Mouse (Mus musculus) layer of hippocampus, postnatal 14 days (tissue): ENCODE data around the gene Ret. TPM values are rescaled to one million over a fixed set of nuclear protein-coding genes. Genes with fewer than 3 reads are reported as not detected.

Experiments used
- DNase-seq, 2 experiments: peaks; one replicate each; pipeline ENCODE4 v3.0.0; 2021 to 2022; ENCODE audit warnings: low spot score in 2 of 2, mixed read lengths in 1 of 2
- long read RNA-seq, 2 experiments: library from polyadenylated mRNA; stranded (forward); transcript quantifications; one replicate each; pipeline ENCODE4 v2.0.0; 2021
- total RNA-seq, 2 experiments: library from RNA; stranded (reverse); gene quantifications; 2 replicates each; pipeline ENCODE4 v1.2.3; 2021

Ret gene
- 1 to 10 TPM; 4.8 to 4.9 TPM for total RNA-seq
- long read RNA-seq, experiment 1, full-length matches to known transcripts: 1 of 1 reads
- long read RNA-seq, experiment 1, partial matches to known transcripts: 0 of 1 reads
- long read RNA-seq, experiment 1, other reads (novel, unspliced or antisense): 0 of 1 reads
- long read RNA-seq, experiment 2: 0 reads

DNA sequence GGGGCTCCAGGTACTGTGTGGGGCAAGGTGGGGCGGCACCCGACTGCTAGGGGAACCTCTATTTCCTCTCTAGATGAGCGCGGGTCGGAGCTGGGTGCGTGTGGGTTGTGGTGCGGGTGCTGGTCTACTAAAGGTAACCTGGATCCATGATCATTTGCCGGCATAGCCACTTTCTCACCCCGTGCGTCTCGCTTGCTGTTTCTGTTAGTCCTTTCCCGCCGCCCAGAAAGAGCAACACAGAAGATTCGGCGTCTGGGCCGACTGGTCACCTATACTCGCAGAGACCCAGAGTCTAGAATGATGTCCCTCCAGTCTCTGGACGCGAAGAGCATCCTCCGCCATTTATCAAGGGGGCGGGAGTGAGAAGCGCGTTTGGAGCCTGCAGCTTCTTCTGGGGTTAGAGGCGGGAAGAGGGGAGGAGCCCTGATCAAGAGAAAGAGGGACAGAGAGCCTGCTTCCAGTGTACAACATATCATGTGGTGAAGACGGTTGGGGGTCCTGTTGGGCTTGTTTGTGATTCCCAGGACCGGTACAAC is at the start of gene Ret:
Ret (minus strand) TSS at position 279 of the 536 bp plus-strand sequence.
- DNase-seq: no peak

DNA sequence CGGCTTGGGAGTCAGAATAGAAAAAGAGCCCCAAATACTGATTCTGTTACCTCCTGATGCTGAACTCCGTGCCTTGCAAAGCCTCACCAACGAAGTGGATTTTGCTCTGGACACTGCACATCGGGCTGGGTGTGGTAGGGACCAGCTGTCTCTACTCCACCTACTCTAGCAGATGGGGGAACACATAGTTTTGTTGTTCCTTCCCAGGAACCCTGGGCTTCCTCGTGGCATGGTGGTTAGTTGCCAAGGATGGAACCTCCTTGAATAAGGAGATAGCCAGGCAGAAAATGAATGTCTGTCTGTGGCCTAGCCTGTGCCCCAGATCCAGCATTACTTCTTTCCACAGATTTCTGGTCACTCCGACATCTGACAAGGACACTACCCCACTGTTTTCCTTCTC is 49.6 kb upstream of the Ret start:
- no peak for DNase-seq

DNA sequence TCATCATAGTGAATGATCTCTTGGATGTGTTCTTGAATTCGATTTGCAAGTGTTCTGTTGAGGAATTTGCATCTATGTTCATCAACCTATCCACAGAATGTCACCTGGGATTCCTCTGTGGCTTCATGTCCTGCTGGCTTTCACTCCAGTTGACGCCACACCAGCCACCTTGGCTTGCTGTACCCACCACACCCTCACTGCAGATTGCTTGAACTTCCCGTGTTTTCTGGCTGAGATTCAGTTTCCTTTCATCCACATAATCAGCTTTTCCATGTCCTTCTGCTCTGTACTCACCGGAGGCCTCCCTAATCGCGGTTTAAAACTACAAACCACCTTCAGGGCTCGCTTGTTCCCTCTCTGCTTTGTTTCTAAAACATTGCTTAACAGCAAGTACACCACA is 46.6 kb upstream of the Ret start:
- no peak for DNase-seq

DNA sequence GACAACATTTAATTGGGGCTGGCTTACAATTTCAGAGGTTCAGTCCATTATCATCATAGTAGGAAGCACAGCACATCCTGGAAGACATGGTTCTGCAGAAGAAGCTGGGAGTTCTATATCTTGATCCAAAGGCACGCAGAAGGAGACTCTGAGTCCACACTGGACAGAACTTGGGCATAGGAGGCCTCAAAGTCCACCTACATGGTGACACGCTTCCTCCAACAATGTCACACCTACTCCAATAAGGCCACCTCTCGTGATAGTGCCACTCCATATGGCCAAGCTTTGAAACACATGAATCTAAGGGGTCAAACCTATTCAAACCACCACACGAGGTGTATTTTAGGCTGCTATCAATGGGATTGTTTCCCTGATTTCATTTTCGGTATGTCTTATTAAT is 45.4 kb upstream of the Ret start:
- no peak for DNase-seq

DNA sequence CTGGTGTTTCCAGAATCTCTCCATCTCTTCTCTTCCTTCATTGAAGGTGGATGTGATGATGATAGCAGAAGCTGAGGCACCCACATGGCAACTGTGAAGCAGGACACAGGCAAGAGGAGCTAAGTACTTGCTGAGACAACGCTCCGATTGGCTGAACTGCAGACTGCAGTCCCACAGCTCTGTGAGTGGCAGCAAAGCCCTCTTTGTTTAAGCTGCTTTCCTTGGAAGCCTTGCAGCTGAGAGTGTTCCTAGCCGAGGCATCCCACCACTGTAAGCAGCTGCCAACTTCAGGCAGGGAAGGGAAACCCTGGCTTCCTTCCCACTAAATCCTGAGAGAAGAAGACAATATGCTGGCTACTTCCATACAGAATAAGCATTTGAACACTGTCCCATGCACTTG is 28.6 kb upstream of the Ret start:
- DNase-seq: peak in 1 of 2 experiments; percentile 7

DNA sequence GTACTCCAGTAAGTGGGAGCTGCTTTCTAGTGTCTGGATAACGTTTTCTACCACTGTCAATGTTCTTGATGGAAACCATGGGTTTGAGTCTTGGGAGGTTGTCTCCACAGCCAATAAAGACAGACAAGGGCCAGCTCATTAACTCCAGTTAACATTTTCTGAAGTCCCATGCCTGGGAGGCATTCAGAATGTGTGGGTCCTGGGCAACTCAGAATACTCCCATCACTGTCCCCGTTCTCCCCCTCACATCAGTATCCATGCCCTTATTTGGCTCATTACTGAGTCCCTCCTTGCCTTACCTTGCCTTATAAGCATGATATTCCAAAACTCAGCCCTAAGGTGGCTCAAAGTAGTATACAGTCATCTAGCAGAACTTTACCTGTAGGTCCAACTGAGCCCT is 25.0 kb upstream of the Ret start:
- DNase-seq: no peak

DNA sequence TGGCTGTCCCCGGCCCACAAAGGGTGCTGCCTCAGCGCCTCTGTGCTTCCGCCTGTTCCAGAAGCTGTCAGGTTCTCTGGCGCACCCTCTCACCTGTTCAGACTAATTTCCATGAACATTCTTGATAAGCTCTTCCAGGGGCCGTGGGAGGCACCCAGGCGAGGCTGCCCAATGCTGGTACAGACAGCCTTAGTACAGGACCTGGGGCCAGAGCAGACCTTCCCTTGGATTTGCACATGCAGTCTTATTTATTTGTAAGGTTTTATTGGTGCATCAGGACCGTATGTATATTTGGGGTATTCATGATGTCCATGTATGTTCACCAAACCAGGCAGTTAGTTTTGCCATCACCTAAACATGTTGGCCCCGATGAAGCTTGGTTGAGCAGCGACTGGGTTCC is 18.2 kb upstream of the Ret start:
- no peak for DNase-seq

DNA sequence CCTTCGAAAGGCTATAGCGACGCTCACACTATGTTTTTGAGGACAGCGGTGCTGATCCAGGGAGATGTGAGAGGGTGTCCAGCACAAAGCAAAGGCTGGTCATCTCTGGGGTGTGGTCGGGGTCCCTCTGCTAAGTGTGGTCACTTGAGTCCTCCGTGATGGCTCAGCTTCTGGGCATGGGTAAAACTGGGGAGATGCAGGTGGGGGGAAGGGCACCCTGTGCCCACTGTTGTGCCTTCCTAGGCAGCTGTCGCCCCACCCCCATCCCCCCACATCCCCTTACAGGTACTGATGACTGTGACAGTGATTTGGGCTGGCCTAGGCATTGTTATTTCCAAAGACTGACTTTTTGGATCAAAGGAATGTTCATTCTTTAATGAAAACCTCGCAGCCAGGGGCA is 10.8 kb upstream of the Ret start:
- no peak for DNase-seq

DNA sequence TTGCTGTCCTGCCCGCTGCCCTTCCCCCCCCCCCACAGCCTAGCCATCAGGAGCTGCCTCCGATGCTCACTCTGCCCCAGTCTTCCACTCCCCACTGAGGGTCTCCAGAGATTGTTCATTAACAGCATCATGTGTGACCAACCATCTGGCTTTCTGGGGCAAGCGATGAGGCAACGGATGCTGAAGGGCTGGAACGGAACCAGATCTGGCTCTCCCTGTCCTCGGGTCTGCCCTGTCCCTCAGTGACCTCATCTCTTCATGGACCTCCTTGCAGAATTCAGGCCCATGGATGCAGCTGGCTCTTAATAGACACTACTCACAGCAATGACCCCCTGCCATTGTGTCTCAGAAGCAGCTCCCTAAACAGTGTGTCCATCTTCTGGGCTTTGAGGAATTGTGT is 8.9 kb upstream of the Ret start:
- DNase-seq: no peak

DNA sequence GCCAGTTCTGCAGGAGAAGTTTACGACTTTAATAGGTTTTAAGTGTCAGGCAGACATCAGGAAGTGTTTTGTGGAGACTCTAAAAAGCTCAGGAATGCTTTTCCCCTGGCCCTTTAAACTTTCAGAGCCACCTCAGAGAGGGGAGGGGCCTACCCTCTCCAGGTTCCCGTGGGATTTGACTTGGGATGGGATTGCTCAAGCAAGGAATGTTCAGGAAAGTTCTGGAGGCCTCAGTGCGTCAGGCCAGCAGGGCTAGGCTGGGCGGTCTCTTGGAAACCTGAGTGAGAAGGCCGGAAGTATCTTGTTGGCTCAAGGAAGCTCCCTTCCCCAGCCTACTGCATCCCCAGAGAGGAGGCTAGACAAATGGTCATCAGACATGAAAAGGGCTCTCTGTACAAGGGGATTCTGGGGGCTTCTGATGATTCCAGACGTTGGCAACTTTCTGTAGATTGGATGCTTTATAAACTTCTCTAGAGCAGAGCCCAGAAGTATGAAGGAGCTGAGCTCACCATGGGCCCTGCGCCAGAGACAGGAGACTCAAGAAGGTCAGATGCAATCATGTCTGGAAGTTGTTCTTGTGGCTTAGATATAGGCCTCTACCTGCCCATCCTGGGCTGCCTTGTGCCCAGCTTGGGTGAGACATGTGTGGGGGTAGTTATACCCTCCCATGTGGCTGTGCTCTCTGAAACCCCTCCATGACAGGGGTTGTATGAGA is 7.8 kb upstream of the Ret start:
- DNase-seq: no peak

DNA sequence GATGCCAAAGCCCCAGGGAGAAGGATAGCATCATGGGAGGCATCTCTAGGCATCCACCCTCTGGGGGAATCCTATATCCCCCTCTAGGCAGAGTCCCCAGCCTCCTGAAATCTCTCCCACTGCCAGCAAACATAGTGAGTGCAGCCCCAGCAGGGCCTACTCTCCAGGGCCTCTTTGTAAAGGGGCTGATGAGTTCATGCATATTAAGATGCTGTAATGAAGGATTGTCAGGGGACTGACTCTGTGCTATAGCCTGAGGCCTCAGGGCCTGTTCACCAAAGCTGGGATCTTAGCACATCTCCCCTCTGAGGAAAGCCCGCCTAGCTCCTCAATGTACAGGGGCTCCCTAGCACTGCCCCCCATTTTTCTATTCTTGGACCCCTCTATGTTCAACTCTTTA is 6.6 kb upstream of the Ret start:
- no peak for DNase-seq

DNA sequence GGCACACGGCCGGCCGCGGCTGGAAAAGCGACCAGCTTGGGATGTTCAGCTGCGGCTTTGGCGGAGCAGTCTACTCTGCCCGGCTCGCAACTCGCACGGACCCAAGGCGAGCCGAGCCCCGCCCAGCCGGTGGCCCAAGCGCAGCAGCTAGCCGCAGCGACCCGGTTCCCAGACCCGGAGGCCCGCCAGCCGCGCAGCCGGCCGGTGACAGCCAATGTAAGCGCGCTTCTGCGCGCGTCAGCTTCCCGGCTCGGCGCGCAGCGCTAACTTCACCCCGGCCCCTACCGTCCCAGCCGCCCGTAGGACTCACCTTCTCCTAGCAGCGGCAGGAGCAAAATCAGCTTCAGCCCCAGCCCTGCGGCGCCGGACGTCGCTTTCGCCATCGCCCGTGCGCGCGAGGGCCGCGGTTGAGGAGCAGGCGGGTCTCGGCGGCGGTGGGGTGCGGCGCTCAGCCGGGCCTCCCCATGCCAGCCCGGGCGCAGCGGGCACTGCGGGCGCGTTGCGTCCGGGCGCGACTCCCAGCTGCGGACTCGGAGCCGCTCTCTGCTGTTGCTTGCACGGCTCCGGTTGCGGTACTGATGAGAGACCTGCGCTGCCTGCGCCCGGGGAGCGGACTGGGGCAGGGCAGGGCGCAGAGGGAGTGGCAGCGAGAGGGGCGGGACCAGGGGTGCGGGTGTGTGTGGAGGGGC is 623 bp downstream of the Ret start:
- DNase-seq: peak in 1 of 2 experiments; percentile 24

DNA sequence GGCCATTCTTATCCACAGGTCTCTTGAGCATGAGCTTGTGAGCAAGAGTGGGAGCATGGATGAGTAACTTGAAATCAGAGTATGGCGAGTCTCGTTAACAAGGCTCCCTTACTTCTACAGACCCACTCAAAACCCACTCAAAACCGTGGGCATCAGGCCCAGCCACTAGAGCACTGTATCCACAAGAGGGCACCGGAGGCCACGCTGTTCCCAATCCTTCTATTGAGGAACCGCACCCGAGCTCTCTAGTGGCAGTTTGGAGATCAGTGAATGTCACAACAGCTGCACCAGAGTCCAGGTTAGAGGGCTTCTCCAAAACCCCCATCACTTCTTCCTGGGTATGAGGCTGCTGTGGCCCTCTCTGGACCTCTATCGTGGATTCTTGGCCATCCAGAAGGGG is 2.4 kb downstream of the Ret start:
- peak; percentile 46 to 61 for DNase-seq

DNA sequence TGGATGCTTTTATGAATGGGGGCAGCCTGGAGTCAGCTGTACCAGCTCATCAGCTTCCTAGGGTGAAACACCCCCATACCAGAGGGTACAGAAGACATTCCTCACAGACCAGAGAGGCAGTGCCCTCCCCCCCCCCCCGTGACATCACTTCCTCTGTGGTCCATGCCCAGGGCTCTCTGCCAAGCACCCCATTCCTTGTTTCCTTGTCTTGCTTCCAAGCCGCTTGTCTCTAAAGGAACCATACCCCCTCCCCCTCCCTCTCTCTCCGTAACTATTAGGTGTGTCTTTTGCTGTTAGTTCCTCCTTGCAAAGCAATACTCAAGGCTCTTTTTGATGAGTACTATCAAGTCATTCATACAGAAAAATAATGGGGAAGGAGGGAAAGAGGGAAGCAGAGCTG is 4.6 kb downstream of the Ret start:
- no peak for DNase-seq

DNA sequence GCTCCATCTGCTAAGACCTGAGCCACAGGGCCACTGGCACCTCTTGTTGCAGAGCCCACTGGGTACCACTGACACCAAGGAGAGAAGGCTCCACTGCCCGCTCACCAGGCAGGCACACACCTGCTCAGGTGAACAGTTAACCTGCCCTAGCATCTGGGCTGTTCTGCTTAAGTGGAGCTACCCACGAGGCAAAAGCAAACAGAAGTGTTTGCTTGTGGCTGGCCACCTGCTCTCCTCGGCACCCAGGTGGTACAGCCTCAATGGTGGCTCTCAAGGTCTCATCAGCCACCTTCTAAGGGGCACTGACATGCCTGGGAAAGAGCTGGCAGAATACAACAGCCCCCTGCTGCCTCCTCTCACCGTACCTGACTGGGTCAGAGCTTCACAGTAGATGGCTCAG is 5.3 kb downstream of the Ret start:
- no peak for DNase-seq

DNA sequence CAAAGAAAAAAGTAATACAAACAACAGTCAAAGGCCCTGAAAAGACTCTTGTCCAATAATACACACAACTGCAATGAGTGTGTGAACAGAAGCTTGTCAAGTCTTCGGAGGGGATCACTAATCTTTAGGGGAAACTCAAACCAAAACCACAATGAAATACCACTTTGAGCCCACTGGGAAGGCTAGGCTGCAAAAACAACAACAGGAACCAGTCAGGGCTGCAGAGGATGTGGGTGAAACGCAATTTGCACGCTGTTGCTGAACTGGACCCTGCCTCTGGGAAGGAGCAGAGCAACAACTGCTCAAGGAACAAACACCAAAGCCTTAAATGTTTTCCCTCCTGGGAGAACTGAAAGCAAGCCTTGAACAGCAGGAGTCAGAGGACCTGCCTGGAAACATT is 7.8 kb downstream of the Ret start:
- DNase-seq: no peak

DNA sequence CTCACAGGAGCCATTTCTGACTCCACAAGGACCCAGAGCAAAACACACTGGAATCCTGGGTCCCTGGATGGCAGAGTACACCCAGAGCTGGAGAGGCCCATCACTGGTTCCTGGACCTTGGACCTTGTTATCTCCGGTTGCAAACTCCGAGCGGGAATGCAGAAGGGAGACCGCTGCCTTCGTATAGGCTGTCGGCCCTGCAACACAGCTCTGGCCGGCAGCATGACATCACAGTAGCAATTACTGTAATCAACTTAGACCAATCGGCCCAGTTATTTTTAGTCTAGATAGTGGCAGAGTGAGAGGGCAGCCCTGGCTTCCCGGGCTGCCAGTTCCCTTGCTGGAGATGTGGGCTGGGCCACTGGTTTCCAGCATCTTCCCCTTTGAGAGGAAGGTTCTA is 8.9 kb downstream of the Ret start:
- DNase-seq: no peak

DNA sequence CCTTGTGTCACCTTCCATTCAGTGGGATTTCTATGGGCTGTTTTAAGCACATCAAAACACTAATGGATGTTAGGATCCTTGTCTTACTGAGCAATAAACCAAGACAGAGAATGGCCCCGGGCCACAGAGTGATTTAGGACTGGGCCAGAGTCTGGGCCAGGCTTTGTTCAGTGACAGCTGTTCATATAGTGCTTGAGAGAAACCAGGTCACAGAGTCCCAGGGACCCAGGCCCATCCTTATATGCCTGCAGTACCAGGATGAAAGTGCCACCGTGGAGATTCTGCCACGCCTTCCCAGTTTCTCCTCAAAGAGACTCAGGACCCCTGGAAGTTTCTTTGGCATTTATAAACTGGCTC is 10.3 kb downstream of the Ret start:
- DNase-seq: no peak

DNA sequence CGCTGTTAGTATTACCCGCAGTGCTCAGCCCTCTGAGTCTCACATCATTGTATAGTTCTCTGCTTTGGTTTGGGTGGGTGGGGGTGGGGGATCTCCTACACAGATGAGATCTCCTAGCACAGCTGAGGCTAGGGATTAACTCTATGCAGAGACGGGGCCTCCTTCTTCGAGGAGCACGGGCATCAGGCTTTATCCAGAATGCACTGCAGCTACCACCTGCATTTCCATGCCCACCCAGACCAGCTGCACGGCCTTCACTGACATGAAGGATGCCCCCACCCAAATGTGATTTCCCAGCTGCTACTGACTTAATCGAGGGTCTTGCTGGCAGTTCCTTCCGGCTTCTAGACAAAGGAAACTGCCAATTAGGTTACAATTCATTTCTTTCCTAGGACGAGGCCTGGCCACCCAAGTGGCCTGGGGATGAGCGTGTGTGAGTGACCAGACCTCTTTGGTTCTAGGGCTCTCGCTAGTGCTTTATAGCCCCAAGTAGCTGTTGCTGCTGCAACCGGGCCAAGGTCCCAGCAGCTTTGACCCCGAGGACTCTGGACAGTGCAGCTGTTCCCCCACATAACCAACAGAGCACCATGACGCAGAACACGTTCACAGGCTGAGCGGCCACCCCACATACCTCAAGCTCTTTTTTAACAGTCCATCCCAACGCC is 10.8 kb downstream of the Ret start:
- DNase-seq: no peak

DNA sequence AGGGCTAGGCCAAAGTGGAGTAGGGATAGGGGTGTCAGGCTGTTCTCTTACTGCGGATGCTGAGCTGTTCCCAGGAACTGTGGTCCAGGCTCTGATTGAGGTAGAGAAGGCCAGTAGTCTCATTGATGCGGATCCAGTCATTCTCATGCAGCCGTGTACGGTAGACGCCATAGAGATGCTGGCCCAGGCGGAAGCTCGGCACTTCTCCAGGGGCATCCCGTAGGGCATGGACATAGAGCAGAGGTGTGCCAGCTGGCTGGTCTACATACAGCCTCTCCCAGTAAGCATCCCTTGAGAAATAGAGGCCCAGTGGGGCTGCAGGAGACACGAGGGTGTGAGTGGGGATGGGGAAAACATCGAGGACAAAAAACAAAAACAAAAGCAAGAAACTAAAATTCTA is 13.4 kb downstream of the Ret start:
- no peak for DNase-seq

DNA sequence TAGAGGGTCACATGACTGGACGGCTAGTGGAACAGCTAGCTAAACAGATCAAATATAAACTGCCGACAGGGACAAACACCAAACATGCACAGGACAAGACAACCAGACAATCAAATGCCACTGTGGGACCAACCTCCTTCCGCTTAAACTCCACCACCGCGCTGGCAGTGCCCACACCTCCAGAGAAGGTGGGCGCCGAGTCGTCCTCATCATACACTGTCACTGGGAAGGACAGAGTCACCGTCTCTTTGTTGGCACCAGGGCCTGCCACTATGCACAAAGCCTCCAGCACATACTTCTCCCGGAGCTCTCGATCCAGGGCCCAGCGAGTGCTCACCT is 17.5 kb downstream of the Ret start:
- DNase-seq: no peak
